Mouse (Mus musculus) frontal cortex, postnatal 10 days (tissue): ENCODE results near the gene Proser3.
A peak's percentile ranks its signal among the peaks of the same experiment; 100 is the strongest.

ENCODE experiments used
- DNase-seq, 2 experiments: peaks; one replicate each; pipeline ENCODE4 v3.0.0; 2022; ENCODE audit warnings: low spot score in 2 of 2, mixed read lengths in 1 of 2

Proser3 gene

GRCm38 (mm10) chr7:30552102-30553020 lies at the start of gene Proser3, which contains the start of gene Hspb6:
Gene Proser3, minus strand, starts transcription at chr7:30552299.
Gene Hspb6, plus strand, starts transcription at chr7:30552178.
- DNase-seq: peak; percentile 95

- no peak for DNase-seq
Measured at GRCm38 (mm10) chr7:30600651-30601050, 48.6 kb upstream of the Proser3 start.

- peak; percentile 87 to 89 for DNase-seq
Measured at GRCm38 (mm10) chr7:30599933-30600353, 47.8 kb upstream of the Proser3 start.

- no peak for DNase-seq
Measured at GRCm38 (mm10) chr7:30598786-30599185, 46.7 kb upstream of the Proser3 start, which contains the start of gene Zbtb32. Gene Zbtb32, minus strand, starts transcription at chr7:30598909.

GRCm38 (mm10) chr7:30596811-30597210 lies 44.7 kb upstream of the Proser3 start:
- DNase-seq: no peak

- DNase-seq: no peak
Measured at GRCm38 (mm10) chr7:30596093-30596492, 44.0 kb upstream of the Proser3 start.

GRCm38 (mm10) chr7:30594510-30595024 lies 42.5 kb upstream of the Proser3 start:
- DNase-seq: no peak

- DNase-seq: no peak
Measured at GRCm38 (mm10) chr7:30593579-30594509, 41.7 kb upstream of the Proser3 start.

GRCm38 (mm10) chr7:30592772-30593423 lies 40.8 kb upstream of the Proser3 start:
- DNase-seq: no peak

- no peak for DNase-seq
Measured at GRCm38 (mm10) chr7:30591605-30591951, 39.5 kb upstream of the Proser3 start.

- no peak for DNase-seq
Measured at GRCm38 (mm10) chr7:30590927-30591604, 39.0 kb upstream of the Proser3 start.

GRCm38 (mm10) chr7:30589435-30590301 lies 37.6 kb upstream of the Proser3 start:
- DNase-seq: peak; percentile 61 to 85

- DNase-seq: peak; percentile 95 to 97
Measured at GRCm38 (mm10) chr7:30588676-30589434, 36.8 kb upstream of the Proser3 start, which contains the start of gene Kmt2b. Gene Kmt2b, minus strand, starts transcription at chr7:30588726.

- DNase-seq: peak; percentile 55 to 68
Measured at GRCm38 (mm10) chr7:30587842-30588667, 36.0 kb upstream of the Proser3 start.

- DNase-seq: no peak
Measured at GRCm38 (mm10) chr7:30586455-30587020, 34.4 kb upstream of the Proser3 start.

- DNase-seq: no peak
Measured at GRCm38 (mm10) chr7:30585170-30585569, 33.1 kb upstream of the Proser3 start.

GRCm38 (mm10) chr7:30584339-30584738 lies 32.2 kb upstream of the Proser3 start:
- no peak for DNase-seq

- DNase-seq: no peak
Measured at GRCm38 (mm10) chr7:30581547-30581946, 29.4 kb upstream of the Proser3 start.
